Mouse (Mus musculus) 3134 (cell line): Measurements from ENCODE around the gene Pde1a.

Source experiments
- DNase-seq: peaks from one replicate; pipeline ENCODE4 v3.0.0-alpha.2; 2011; ENCODE audit warnings: low spot score; ENCODE audit not compliant: insufficient read length; ENCODE audit errors: extremely low read depth

The Pde1a gene

GRCm38 (mm10) chr2:80128861-80129698 is at the start of gene Pde1a:
Gene Pde1a (minus strand): TSS chr2:80129458.
- DNase-seq: no peak

- DNase-seq: no peak
These were observed 49.5 kb upstream of the Pde1a start for GRCm38 (mm10) chr2:80178608-80179280.

GRCm38 (mm10) chr2:80178154-80178553 is 48.9 kb upstream of the Pde1a start:
- DNase-seq: no peak

- no peak for DNase-seq
These were observed 38.8 kb upstream of the Pde1a start for GRCm38 (mm10) chr2:80168103-80168502.

GRCm38 (mm10) chr2:80158784-80159183 is 29.5 kb upstream of the Pde1a start:
- DNase-seq: no peak

- DNase-seq: no peak
These were observed 28.9 kb upstream of the Pde1a start for GRCm38 (mm10) chr2:80158196-80158595.

GRCm38 (mm10) chr2:80150019-80150418 is 20.8 kb upstream of the Pde1a start:
- no peak for DNase-seq

GRCm38 (mm10) chr2:80149332-80149731 is 20.1 kb upstream of the Pde1a start:
- no peak for DNase-seq

GRCm38 (mm10) chr2:80135076-80135475 is 5.8 kb upstream of the Pde1a start:
- DNase-seq: no peak

- no peak for DNase-seq
These were observed 3.4 kb upstream of the Pde1a start for GRCm38 (mm10) chr2:80132677-80133076.

- no peak for DNase-seq
These were observed 2.6 kb downstream of the Pde1a start for GRCm38 (mm10) chr2:80126663-80127062.

- no peak for DNase-seq
These were observed 42.4 kb downstream of the Pde1a start for GRCm38 (mm10) chr2:80086891-80087290.

GRCm38 (mm10) chr2:80080090-80080821 is 49.0 kb downstream of the Pde1a start:
- no peak for DNase-seq

GRCm38 (mm10) chr2:80079618-80080017 is 49.6 kb downstream of the Pde1a start:
- DNase-seq: no peak

- DNase-seq: no peak
These were observed 52.9 kb downstream of the Pde1a start for GRCm38 (mm10) chr2:80076323-80076722.

- DNase-seq: no peak
These were observed 54.7 kb downstream of the Pde1a start for GRCm38 (mm10) chr2:80074531-80074930.

GRCm38 (mm10) chr2:80074046-80074445 is 55.2 kb downstream of the Pde1a start:
- no peak for DNase-seq

- no peak for DNase-seq
These were observed 55.8 kb downstream of the Pde1a start for GRCm38 (mm10) chr2:80073426-80073825.

- DNase-seq: no peak
These were observed 59.5 kb downstream of the Pde1a start for GRCm38 (mm10) chr2:80069745-80070144.

GRCm38 (mm10) chr2:80066449-80066848 is 62.8 kb downstream of the Pde1a start:
- no peak for DNase-seq

GRCm38 (mm10) chr2:80056062-80056461 is 73.2 kb downstream of the Pde1a start:
- DNase-seq: no peak
